Mouse (Mus musculus) embryonic fibroblast, embryonic 13.5 days (primary cell): ENCODE results near the gene Ano8. TPM values are rescaled to one million over a fixed set of nuclear protein-coding genes. Genes with fewer than 3 reads are reported as not detected.
"Not testable (repeated sequence)": the region's sequence is repeated elsewhere in the genome, so short reads cannot be mapped to it uniquely, and the experiment has no call there.

Experiments used
- H3K27ac ChIP-seq: 2 replicates; pipeline ENCODE4 v1.5.1; 2012; ENCODE audit warnings: low read length, control low read depth, inconsistent platforms; ENCODE audit not compliant: insufficient read depth
- H3K4me1 ChIP-seq: 2 replicates; pipeline ENCODE4 v1.6.1; 2011; ENCODE audit warnings: low read length; ENCODE audit not compliant: control insufficient read depth, insufficient read depth
- H3K4me3 ChIP-seq: 2 replicates; pipeline ENCODE4 v1.5.1; 2011; ENCODE audit warnings: mild to moderate bottlenecking, control low read depth, low read length; ENCODE audit not compliant: insufficient read depth
- CTCF ChIP-seq: IDR thresholded peaks from 2 replicates; pipeline ENCODE4 v1.5.1; 2011; ENCODE audit warnings: mild to moderate bottlenecking, control low read depth, low read length, moderate library complexity, borderline replicate concordance; ENCODE audit not compliant: insufficient read depth
- POLR2A ChIP-seq: IDR thresholded peaks from 2 replicates; pipeline ENCODE4 v1.6.1; 2011; ENCODE audit warnings: low read depth, mild to moderate bottlenecking, control low read depth, low read length, moderate library complexity
- polyA plus RNA-seq: library from polyadenylated mRNA; stranded (reverse); fragments of >200 nt; gene quantifications from 2 replicates; pipeline ENCODE4 v1.2.4, GENCODE M21; 2011; ENCODE audit warnings: low read depth; ENCODE audit not compliant: missing spikeins, insufficient read length

Ano8 gene
- 15.4 and 15.6 TPM in 2 replicates for polyA plus RNA-seq

DNA sequence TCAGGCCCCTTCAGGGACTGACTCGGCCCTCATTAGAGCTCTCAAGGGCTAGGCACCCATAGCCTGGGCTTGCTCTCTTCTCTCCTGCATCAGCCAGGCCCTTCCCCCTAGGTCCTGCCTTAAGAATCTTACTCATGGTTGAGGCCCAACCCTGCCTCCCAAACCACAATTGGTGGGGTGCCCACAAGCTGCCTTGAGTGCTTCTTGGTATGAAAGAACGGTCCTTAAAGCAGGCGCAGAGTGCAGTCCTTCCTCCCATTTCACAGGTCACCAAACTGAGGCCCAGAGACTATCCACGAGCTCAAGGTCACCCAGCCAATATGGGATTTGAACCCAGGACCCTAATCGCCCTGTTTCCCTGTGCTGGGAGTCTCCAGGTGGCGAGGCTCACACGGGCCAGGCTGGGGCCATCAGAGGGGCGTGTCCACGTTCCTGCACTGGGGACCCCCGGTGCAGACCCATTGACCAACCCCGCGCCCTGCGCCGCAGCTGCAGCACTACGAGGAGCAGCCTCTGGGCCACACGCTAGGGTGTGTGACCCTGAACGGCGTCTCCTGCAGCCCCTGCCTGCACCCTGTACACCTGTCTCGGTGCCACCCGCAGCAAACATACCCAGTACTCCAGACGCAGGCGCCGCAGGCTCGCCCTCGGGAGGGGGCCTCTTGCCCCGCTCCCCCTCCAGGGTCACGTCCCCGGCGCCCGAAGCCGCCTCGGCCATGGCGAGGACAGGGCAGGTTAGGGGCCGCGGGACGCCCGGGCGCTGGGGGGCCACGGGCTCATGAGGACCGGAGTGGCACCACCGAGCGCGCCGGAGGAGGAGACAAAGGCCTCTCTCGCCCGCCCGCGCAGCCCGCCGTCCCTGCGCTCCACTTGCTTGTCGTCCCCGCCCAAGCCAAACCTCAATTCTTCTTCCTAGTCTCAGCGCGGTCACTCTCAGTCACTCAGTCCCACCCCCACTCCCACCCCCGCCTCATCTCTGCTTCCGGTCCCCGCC lies at the start of gene Ano8:
Ano8 (minus strand) TSS at position 822 of the 994 bp plus-strand sequence.
- Histone ChIP-seq H3K4me3 (peak within 1 kb of the TSS; percentile 72), H3K4me1 (peaks cover 5% of the 10 kb centered on the region), H3K27ac (peak within 1 kb of the TSS; percentile 11; the same call in 1 of the 2 replicates)
- peak; percentile 61 for TF ChIP-seq POLR2A
- TF ChIP-seq CTCF = no peak

DNA sequence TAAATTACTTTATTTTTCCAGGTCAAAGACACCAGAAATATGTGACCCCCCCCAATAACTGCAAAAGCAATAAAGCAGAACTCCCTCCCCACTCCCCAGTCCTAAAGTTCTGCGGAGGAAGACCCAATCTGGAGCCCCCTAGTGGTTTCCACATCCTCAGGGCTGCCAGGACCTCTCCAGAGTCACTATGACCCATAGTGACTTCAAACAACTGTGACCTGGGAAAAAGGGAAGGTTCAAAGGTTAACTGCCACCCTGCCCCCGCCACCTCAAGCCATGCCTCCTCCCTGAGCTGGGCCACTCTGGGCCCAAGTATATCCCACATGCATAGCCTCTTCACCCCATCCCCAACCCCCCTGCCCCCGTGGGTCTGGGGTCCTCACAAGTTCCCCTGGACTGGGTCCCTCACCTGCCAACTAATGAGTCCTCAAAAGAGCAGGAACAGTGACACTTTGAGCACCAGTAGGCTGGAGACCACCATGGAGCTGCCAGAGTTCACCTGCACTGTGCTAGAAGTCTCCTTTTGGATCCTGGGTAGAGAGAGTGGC lies 48.6 kb upstream of the Ano8 start:
- Histone ChIP-seq H3K4me1 (peaks cover 8% of the 10 kb centered on the region), H3K27ac (no peak overlapping the region), H3K4me3 (no peak overlapping the region)
- no peak for TF ChIP-seq POLR2A
- TF ChIP-seq CTCF = no peak

DNA sequence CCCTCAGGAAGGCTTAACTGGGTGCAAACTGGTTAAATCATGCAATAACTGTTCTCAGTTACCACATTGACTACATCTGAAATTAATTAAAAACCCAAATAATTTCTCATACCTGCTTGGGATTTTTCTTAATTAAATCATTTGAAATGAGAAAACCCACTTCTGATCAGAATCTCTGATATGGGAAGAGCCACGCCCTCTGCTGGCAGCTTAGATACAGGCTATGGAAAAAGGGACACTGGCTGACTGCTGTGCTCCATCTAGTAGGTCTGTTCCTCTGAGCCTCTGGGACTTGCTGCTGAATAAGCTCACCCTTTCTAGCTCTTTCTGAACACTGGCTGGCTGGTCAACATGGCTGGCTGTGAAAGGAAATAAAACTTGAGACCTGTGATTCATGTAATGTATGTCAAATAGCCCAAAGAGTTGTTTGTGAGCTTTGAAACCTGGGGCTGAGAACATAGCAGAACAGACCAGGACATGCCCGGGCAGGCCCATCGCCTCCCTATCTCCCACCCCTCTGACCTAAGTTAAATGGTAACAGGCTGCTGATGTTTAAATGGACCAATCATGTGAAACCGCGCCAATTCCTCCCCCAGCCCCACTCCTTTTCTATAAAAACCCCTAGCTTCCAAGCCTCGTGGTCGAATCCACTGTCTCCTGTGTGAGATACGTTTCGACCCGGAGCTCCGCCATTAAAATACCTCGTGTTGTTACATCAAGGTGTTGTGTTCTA lies 45.1 kb upstream of the Ano8 start:
- H3K4me3 ChIP-seq, H3K4me1 ChIP-seq: not testable (repeated sequence)
- H3K27ac ChIP-seq = peak overlapping the region; percentile 52

DNA sequence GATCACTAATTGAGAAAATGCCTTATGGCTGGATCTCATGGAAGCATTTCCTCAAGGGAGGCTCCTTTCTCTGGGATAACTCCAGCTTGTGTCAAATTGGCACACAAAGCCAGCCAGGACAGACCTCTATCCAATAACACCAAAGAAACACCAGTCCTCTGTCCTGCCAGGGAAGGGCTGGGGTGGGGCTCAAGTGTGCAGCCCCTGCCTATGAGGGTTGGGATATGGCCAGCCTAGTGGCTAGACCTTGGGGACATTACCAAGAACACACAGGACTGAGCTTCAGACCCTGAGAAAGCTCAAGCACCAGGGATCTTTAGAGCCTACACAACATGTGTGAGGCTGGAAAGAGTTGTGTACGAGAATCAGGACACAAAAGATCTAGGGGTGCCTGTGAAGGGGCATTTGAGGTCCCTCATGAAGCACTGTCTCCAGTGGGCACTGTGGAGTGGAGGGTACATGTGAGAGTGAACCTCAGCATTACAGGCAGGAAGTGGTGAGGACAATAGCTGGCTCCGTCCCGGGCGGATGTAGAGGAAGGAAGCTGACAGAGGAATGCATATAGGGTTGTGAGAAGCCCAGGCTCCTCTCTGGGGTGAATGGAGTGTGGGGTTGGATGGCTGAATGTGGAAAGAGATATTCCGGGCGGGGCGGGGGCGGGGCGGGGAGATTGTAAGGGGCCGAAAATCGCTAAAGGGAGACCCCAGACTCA lies 42.8 kb upstream of the Ano8 start:
- no peaks in the 10 kb centered on the region for H3K4me1 ChIP-seq
- TF ChIP-seq POLR2A = no peak
- no peak for TF ChIP-seq CTCF
- no peak overlapping the region for H3K27ac ChIP-seq
- H3K4me3 ChIP-seq = no peak overlapping the region

DNA sequence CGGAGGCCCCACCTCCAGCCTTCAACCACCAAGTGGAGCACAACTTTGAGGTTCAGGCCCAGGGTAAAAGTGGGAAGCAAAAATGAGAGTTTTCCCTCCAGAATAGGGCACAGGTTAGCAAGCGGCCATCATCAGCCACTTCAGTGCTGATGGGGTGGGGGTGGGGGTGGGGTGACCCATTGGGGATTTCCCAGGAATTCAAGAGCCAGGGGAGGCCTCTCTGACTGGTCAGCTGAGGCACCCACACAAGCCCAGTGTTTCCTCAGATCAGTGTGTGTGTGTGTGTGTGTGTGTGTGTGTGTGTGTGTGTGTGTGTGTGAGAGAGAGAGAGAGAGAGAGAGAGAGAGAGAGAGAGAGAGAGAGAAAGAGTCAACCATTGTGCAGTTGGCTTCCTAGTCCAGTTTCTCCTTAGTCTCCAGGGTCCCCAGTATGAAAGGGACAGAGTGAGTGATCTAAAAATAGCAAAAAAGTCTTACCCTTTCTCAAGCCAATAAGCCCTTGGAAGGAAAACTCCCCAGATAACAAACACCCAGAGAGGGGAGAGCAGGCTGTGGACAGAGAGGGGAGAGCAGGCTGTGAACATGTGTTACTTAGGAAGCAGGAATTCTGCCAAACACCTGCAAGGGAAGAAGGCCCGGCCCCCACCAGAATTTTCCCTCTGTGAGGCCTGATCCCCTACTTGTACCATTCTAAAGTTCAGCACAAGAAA lies 41.6 kb upstream of the Ano8 start:
- H3K27ac ChIP-seq = no peak overlapping the region
- no peak for TF ChIP-seq POLR2A
- TF ChIP-seq CTCF = no peak
- no peak overlapping the region for H3K4me3 ChIP-seq
- H3K4me1 ChIP-seq = no peaks in the 10 kb centered on the region

DNA sequence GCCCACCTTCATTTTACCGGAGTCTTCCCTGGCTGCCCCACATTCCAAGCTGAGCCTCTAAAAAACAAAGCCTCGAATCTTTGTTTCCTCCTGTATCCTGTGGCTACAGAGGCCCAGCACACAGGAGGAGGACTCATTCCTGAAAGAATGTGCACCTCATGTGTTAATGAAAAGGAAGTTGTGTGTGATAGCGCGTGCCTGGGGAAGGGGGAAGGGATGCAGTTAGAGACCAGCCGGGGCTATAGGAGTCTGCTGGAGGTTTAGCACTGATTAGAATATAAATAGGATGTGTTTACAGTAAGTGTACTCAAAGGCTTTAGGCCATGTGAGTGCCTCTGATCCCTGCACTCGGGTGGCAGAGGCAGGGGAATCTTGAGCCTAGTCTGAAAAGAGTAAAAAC lies 40.5 kb upstream of the Ano8 start:
- no peaks in the 10 kb centered on the region for H3K4me1 ChIP-seq
- no peak overlapping the region for H3K27ac ChIP-seq
- H3K4me3 ChIP-seq = no peak overlapping the region
- no peak for TF ChIP-seq POLR2A
- TF ChIP-seq CTCF = no peak

DNA sequence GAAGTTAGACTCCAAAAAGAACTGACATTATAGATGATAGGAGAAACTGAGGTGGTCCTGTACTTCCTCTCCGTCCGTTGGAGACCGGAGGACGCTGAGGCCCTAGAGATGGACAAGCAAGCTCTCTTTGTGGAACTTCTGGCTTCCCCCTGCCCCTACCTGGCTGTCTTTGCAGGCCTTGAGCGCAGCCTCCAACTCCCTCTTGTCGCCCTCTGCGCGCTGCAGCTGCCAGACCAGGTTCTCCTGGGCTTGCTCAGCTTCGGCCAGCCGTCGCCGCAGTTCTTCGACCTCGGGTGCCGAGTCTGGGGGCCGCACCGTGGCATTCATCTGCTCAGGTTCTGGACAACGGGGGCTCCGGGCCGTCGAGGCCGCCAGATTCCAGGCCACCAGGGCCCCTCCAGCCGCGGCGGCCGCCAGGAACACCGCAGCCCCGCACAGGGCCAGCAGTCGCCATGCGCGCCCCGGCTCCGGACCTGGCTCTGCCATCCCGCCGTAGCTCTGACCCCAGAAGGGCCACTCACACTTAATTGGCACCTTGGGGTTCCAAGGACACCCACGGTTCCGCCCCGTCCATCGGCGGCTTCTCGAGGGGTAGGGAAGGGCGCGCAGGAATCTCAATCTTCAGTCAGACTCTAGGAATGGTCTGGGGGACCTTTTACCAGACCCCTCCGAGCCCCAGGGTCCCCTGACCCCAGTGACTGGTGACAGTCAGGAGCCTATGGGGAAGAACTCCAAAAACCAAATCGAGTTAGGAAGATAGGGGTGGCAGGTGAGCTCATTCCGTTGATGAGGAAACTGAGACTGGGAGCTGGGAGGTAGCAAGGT lies 39.7 kb upstream of the Ano8 start, which contains the start of gene Ccdc194:
Ccdc194 (minus strand) TSS at position 486 of the 825 bp plus-strand sequence.
- Histone ChIP-seq H3K27ac (no peak within 1 kb of the TSS), H3K4me1 (no peaks in the 10 kb centered on the region), H3K4me3 (no peak within 1 kb of the TSS)
- TF ChIP-seq POLR2A (no peak), CTCF (no peak)

DNA sequence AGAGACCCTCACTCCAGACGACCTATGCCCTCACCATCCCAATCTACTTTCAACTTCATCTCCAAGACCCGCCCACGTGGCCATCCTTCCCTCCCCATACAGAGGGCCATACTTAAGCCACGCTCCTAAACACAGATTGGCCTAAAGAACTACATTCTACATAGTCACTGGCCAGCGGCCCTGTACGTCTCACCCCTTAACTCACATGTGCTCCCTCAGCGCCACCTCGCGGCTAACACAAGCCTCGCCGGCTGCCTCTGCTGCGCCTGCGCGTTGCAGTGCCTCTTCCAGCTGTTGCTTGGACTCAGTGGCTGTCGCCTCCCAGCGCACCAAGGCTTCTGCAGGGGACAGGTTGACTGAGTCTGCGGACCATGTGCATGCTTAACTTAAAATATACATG lies 35.9 kb upstream of the Ano8 start:
- TF ChIP-seq CTCF (peak; percentile 95), POLR2A (no peak)
- no peak overlapping the region for H3K4me3 ChIP-seq

More for the DNA sequence above, 35.9 kb upstream of the Ano8 start:
- Histone ChIP-seq H3K4me1 (no peaks in the 10 kb centered on the region), H3K27ac (no peak overlapping the region)
